Mouse (Mus musculus): Measurements from ENCODE around the gene Rangrf. TPM values are rescaled to one million over a fixed set of nuclear protein-coding genes. Genes with fewer than 3 reads are reported as not detected.

The Rangrf gene
- 9.2 and 10.1 TPM in 2 replicates for polyA plus RNA-seq (2012; rRNA removed)

GRCm38 (mm10) chr11:68975085-68975484, at the start of gene Rangrf:
Gene Rangrf, minus strand, starts transcription at chr11:68975185.

GRCm38 (mm10) chr11:69015644-69016441, 40.9 kb upstream of the Rangrf start, which contains the start of gene Ctc1:
Gene Ctc1, plus strand, starts transcription at chr11:69015911.

GRCm38 (mm10) chr11:69008182-69009121, 33.5 kb upstream of the Rangrf start, which contains the start of gene Pfas:
Gene Pfas, minus strand, starts transcription at chr11:69008460.

GRCm38 (mm10) chr11:68967337-68968282, 7.4 kb downstream of the Rangrf start, which contains the start of gene Slc25a35:
Gene Slc25a35, plus strand, starts transcription at chr11:68968131.

GRCm38 (mm10) chr11:68957308-68957707, 17.7 kb downstream of the Rangrf start, which contains the start of gene Arhgef15:
Gene Arhgef15, minus strand, starts transcription at chr11:68957480.

GRCm38 (mm10) chr11:68926981-68927380, 48.0 kb downstream of the Rangrf start, which contains the start of gene Odf4:
Gene Odf4, minus strand, starts transcription at chr11:68927081.

Other genes with a start within 250 kb of the Rangrf start
- 26.5 and 28.7 TPM in 2 replicates for gene Ndel1, start 103.3 kb downstream of the Rangrf start, polyA plus RNA-seq (2012; rRNA removed)
- gene Rnf222, start 86.6 kb downstream of the Rangrf start, polyA plus RNA-seq (2012; rRNA removed): 0.06 TPM in 2 replicates
- gene Rpl26, start 73.6 kb downstream of the Rangrf start, polyA plus RNA-seq (2012; rRNA removed): 1,723 and 1,900 TPM in 2 replicates
- not detected in 2 replicates for gene Odf4, start 48.1 kb downstream of the Rangrf start, polyA plus RNA-seq (2012; rRNA removed)
- 2.4 and 3.3 TPM in 2 replicates for gene Arhgef15, start 17.7 kb downstream of the Rangrf start, polyA plus RNA-seq (2012; rRNA removed)
- gene Slc25a35, start 7.1 kb downstream of the Rangrf start, polyA plus RNA-seq (2012; rRNA removed): 0.50 and 0.72 TPM in 2 replicates
- gene Pfas, start 33.3 kb upstream of the Rangrf start, polyA plus RNA-seq (2012; rRNA removed): 5.6 and 6.6 TPM in 2 replicates
- gene Ctc1, start 40.7 kb upstream of the Rangrf start, polyA plus RNA-seq (2012; rRNA removed): 13.8 and 16.8 TPM in 2 replicates
- 37.0 and 39.6 TPM in 2 replicates for gene Aurkb, start 70.5 kb upstream of the Rangrf start, polyA plus RNA-seq (2012; rRNA removed)
- gene Borcs6, start 84.5 kb upstream of the Rangrf start, polyA plus RNA-seq (2012; rRNA removed): 6.1 and 6.7 TPM in 2 replicates
- 9.0 and 9.5 TPM in 2 replicates for gene Tmem107, start 95.6 kb upstream of the Rangrf start, polyA plus RNA-seq (2012; rRNA removed)
- gene Vamp2, start 113.3 kb upstream of the Rangrf start, polyA plus RNA-seq (2012; rRNA removed): 28.3 and 32.3 TPM in 2 replicates
- gene Per1, start 120.0 kb upstream of the Rangrf start, polyA plus RNA-seq (2012; rRNA removed): 6.8 and 9.4 TPM in 2 replicates
- 0.15 and 0.19 TPM in 2 replicates for gene Hes7, start 145.2 kb upstream of the Rangrf start, polyA plus RNA-seq (2012; rRNA removed)
- 0.11 and 0.12 TPM in 2 replicates for gene 9130213A22Rik, start 147.4 kb upstream of the Rangrf start, polyA plus RNA-seq (2012; rRNA removed)
- gene Aloxe3, start 150.7 kb upstream of the Rangrf start, polyA plus RNA-seq (2012; rRNA removed): 0.10 and 0.26 TPM in 2 replicates
- gene Alox12b, start 181.8 kb upstream of the Rangrf start, polyA plus RNA-seq (2012; rRNA removed): not detected in 2 replicates
- 0.01 TPM in 1 of 2 replicates, not detected in the other for gene Alox8, start 222.7 kb upstream of the Rangrf start, polyA plus RNA-seq (2012; rRNA removed)

Measured in liver, embryonic 18 days (tissue).